Mouse (Mus musculus) cerebellum, adult 2 months (tissue): ENCODE results near the gene Mpzl1. TPM values are rescaled to one million over a fixed set of nuclear protein-coding genes. Genes with fewer than 3 reads are reported as not detected.

ENCODE experiments used
- DNase-seq, 2 experiments: peaks; one replicate each; pipeline ENCODE4 v3.0.0; 2021
- H3K27ac ChIP-seq: fragments of 200-500 bp; 2 replicates; pipeline ENCODE4 v1.5.1; 2012; ENCODE audit warnings: low read length, control low read depth, inconsistent platforms; ENCODE audit not compliant: insufficient read depth
- H3K27me3 ChIP-seq: fragments of 200-500 bp; 2 replicates; pipeline ENCODE4 v1.6.1; 2012; ENCODE audit warnings: inconsistent platforms, mild to moderate bottlenecking, low read length, moderate library complexity; ENCODE audit not compliant: control insufficient read depth, insufficient read depth
- H3K4me1 ChIP-seq: fragments of 200-500 bp; 2 replicates; pipeline ENCODE4 v1.6.1; 2011; ENCODE audit warnings: low read length; ENCODE audit not compliant: control insufficient read depth, insufficient read depth
- H3K4me3 ChIP-seq: fragments of 200-500 bp; replicated peaks from 2 replicates; pipeline ENCODE3; 2011; ENCODE audit warnings: mild to moderate bottlenecking, low read depth, low read length, control low read depth; ENCODE audit not compliant: insufficient read depth
- CTCF ChIP-seq: fragments of 200-500 bp; IDR thresholded peaks from 2 replicates; pipeline ENCODE4 v1.5.1; 2011; ENCODE audit warnings: low read depth, mild to moderate bottlenecking, control low read depth, low read length, moderate library complexity, borderline replicate concordance; ENCODE audit not compliant: insufficient read depth
- POLR2A ChIP-seq: fragments of 200-500 bp; IDR thresholded peaks from 2 replicates; pipeline ENCODE4 v1.6.1; 2011; ENCODE audit warnings: low read length, control low read depth, borderline replicate concordance; ENCODE audit not compliant: insufficient read depth
- WGBS: fragments of 180-500 bp; shearing (Covaris S2); methylation state at CpG from one replicate; pipeline ENCODE4 v1.1.7; 2018; 5-methylcytosine and 5-hydroxymethylcytosine counted together
- polyA plus RNA-seq: library from polyadenylated mRNA; depleted of rRNA; stranded (reverse); fragments of >200 nt; gene quantifications from 2 replicates; pipeline ENCODE4 v1.2.3, GENCODE M21; 2012

Mpzl1 gene
- polyA plus RNA-seq, 1 experiment, result 57.0 TPM

- peak in 1 of 2 experiments; percentile 33 for DNase-seq
- Histone ChIP-seq H3K27me3 (no peaks in the 10 kb centered on the region), H3K4me1 (no peaks in the 10 kb centered on the region), H3K27ac (no peak overlapping the region), H3K4me3 (no peak overlapping the region)
- 75% methylated on average over 14 of the region's 14 CpGs for WGBS
- TF ChIP-seq CTCF, result no peak
These were observed 19.0 kb upstream of the Mpzl1 start for GRCm38 (mm10) chr1:165653126-165653885.

DNA sequence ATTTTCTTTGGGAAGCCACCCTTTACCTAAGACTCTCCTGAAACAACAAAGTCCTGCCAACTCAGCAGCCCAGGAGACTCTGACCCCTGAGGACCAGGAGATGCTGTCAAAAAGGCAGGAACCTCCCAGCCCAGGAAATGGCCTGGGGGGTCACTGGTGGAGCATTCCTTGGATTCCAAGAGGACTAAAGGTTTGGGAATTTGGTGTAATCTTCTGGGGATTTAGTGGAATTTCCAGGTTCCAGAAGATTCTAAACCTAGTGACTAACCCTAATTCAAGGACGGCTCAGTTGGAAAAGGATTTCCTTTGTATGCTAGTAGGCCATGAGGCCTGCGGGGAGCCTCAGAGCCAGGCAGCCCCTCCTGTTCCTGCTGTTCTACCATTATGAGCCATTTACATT, 18.2 kb upstream of the Mpzl1 start:
- Histone ChIP-seq H3K27ac (no peak overlapping the region), H3K4me3 (no peak overlapping the region), H3K27me3 (no peaks in the 10 kb centered on the region), H3K4me1 (no peaks in the 10 kb centered on the region)
- DNase-seq, result no peak
- TF ChIP-seq CTCF, result no peak
- no peak for TF ChIP-seq POLR2A
- WGBS, result 95% methylated on average over 2 of the region's 2 CpGs

GRCm38 (mm10) chr1:165651158-165651557, 16.8 kb upstream of the Mpzl1 start:
- Histone ChIP-seq H3K27me3 (no peaks in the 10 kb centered on the region), H3K4me3 (no peak overlapping the region), H3K27ac (no peak overlapping the region), H3K4me1 (no peaks in the 10 kb centered on the region)
- TF ChIP-seq POLR2A (no peak), CTCF (no peak)
- no peak for DNase-seq
- 66% methylated on average over 5 of the region's 5 CpGs for WGBS

GRCm38 (mm10) chr1:165645102-165645501, 10.8 kb upstream of the Mpzl1 start:
- DNase-seq, result no peak
- Histone ChIP-seq H3K27ac (no peak overlapping the region), H3K27me3 (no peaks in the 10 kb centered on the region), H3K4me1 (no peaks in the 10 kb centered on the region), H3K4me3 (no peak overlapping the region)
- TF ChIP-seq CTCF (no peak), POLR2A (no peak)
- WGBS, result 80% methylated on average over 4 of the region's 4 CpGs

GRCm38 (mm10) chr1:165643735-165644134, 9.4 kb upstream of the Mpzl1 start:
- Histone ChIP-seq H3K4me1 (no peaks in the 10 kb centered on the region), H3K27me3 (no peaks in the 10 kb centered on the region), H3K4me3 (no peak overlapping the region), H3K27ac (no peak overlapping the region)
- 69% methylated on average over 5 of the region's 5 CpGs for WGBS
- TF ChIP-seq CTCF (no peak), POLR2A (no peak)
- DNase-seq, result no peak

- Histone ChIP-seq H3K4me3 (peak overlapping the region; percentile 96), H3K27ac (peak overlapping the region; percentile 83), H3K4me1 (no peaks in the 10 kb centered on the region), H3K27me3 (no peaks in the 10 kb centered on the region)
- peak; percentile 77 to 83 for DNase-seq
- TF ChIP-seq CTCF (no peak), POLR2A (peak; percentile 64; the same call in 1 of the 2 replicates)
- WGBS, result under 1% methylated on average over 16 of the region's 16 CpGs
These were observed 8.5 kb upstream of the Mpzl1 start for GRCm38 (mm10) chr1:165642780-165643311.

GRCm38 (mm10) chr1:165641786-165642771, 7.7 kb upstream of the Mpzl1 start:
- Histone ChIP-seq H3K4me3 (peak overlapping the region; percentile 96), H3K4me1 (no peaks in the 10 kb centered on the region), H3K27me3 (no peaks in the 10 kb centered on the region), H3K27ac (peak overlapping the region; percentile 83)
- TF ChIP-seq POLR2A (peak; percentile 29; the same call in 1 of the 2 replicates), CTCF (no peak)
- peak; percentile 89 to 95 for DNase-seq
- WGBS, result under 1% methylated on average over 75 of the region's 75 CpGs

DNA sequence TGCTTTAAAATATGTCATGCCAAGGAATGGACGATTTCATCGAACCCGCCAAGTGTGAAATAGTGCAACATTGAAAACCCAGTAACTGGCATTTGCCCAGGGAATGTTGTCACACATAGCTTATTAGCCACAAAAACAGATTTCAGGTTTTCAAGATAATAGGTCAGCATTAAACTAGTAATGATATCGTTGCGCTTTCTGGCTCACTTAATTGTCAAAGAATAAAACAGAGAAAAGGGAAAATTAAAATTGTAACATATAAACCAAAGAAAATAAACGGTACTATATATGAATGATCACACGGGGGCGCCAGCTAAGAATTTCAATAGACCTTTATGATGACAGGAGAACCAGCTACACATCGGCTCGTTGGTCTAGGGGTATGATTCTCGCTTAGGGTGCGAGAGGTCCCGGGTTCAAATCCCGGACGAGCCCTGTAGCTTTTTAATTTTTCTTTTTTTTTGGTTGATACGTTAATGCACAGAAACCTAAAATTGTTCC, 7.0 kb upstream of the Mpzl1 start:
- H3K4me3 ChIP-seq, result peak overlapping the region; percentile 71
- no peak overlapping the region for H3K27ac ChIP-seq
- no peaks in the 10 kb centered on the region for H3K4me1 ChIP-seq
- TF ChIP-seq CTCF (peak; percentile 45; the same call in 1 of the 2 replicates), POLR2A (no peak)
- peak; percentile 78 to 80 for DNase-seq
- WGBS, result 1% methylated on average over 16 of the region's 16 CpGs
- no peaks in the 10 kb centered on the region for H3K27me3 ChIP-seq
